Mouse (Mus musculus) limb, embryonic 10.5 days (tissue): ENCODE measurements around the gene Scarb1. TPM values are rescaled to one million over a fixed set of nuclear protein-coding genes. Genes with fewer than 3 reads are reported as not detected.
"Not testable (repeated sequence)": the region's sequence is repeated elsewhere in the genome, so short reads cannot be mapped to it uniquely, and the experiment has no call there.

Experiments used
- DNase-seq: peaks from one replicate; pipeline ENCODE4 v3.0.0-alpha.2; 2017; ENCODE audit warnings: low spot score
- H3K27ac ChIP-seq: fragments of 300-500 bp; sonication (generic); 2 replicates; pipeline ENCODE4 v1.5.1; 2016; ENCODE audit warnings: mild to moderate bottlenecking
- H3K27me3 ChIP-seq: fragments of 300-500 bp; sonication (generic); 2 replicates; pipeline ENCODE4 v1.6.1; 2016; ENCODE audit warnings: low read depth, mild to moderate bottlenecking; ENCODE audit not compliant: poor library complexity, severe bottlenecking
- H3K36me3 ChIP-seq: fragments of 300-500 bp; sonication (generic); 2 replicates; pipeline ENCODE4 v1.6.1; 2016; ENCODE audit warnings: mild to moderate bottlenecking, moderate library complexity
- H3K4me1 ChIP-seq: fragments of 300-500 bp; sonication (generic); 2 replicates; pipeline ENCODE4 v1.6.1; 2016
- H3K4me3 ChIP-seq: fragments of 300-500 bp; sonication (generic); 2 replicates; pipeline ENCODE4 v1.5.1; 2016; ENCODE audit warnings: mild to moderate bottlenecking, moderate library complexity
- H3K9me3 ChIP-seq: fragments of 300-500 bp; sonication (generic); replicated peaks from 2 replicates; pipeline ENCODE4 v1.6.1; 2016; ENCODE audit warnings: mild to moderate bottlenecking
- WGBS: fragments of 180-500 bp; shearing (Covaris S2); methylation state at CpG from one replicate; pipeline ENCODE4 v1.1.7; 2016; 5-methylcytosine and 5-hydroxymethylcytosine counted together
- polyA plus RNA-seq: library from polyadenylated mRNA; unstranded; fragments of >200 nt; fragmentation: Nextera tagmentation; extraction: Ambion mirVana; gene quantifications from 2 replicates; pipeline ENCODE4 v1.2.1, GENCODE M21; 2016

The Scarb1 gene
- polyA plus RNA-seq = 43.5 and 45.2 TPM in 2 replicates

GRCm38 (mm10) chr5:125340547-125341262 lies at the start of gene Scarb1:
Gene Scarb1 (minus strand): TSS chr5:125341094.
- Histone ChIP-seq H3K27me3 (peaks cover 10% of the 10 kb centered on the region), H3K4me3 (peak within 1 kb of the TSS; percentile 85), H3K4me1 (peaks cover 28% of the 10 kb centered on the region), H3K36me3 (no peaks in the 10 kb centered on the region), H3K27ac (peak within 1 kb of the TSS; percentile 87), H3K9me3 (no peaks in the 10 kb centered on the region)
- 1% methylated on average over 42 of the region's 42 CpGs for WGBS
- DNase-seq = peak; percentile 93

- Histone ChIP-seq H3K27ac (peak within 1 kb of the TSS; percentile 100), H3K9me3 (no peaks in the 10 kb centered on the region), H3K4me3 (peak within 1 kb of the TSS; percentile 87), H3K36me3 (peaks cover 25% of the 10 kb centered on the region), H3K27me3 (no peaks in the 10 kb centered on the region), H3K4me1 (peaks cover 33% of the 10 kb centered on the region)
- DNase-seq = peak; percentile 94
- WGBS = 2% methylated on average over 69 of the region's 69 CpGs
Measured at GRCm38 (mm10) chr5:125389579-125390441, 48.9 kb upstream of the Scarb1 start, which contains the start of gene Ubc. Gene Ubc (minus strand): TSS chr5:125390202.

- peak within 1 kb of the TSS; percentile 100 for H3K27ac ChIP-seq
- no peaks in the 10 kb centered on the region for H3K27me3 ChIP-seq
- DNase-seq = peak; percentile 88
- peaks cover 31% of the 10 kb centered on the region for H3K36me3 ChIP-seq
- H3K4me1 ChIP-seq = peaks cover 26% of the 10 kb centered on the region
- H3K4me3 ChIP-seq = peak within 1 kb of the TSS; percentile 87
- no peaks in the 10 kb centered on the region for H3K9me3 ChIP-seq
- under 1% methylated on average over 41 of the region's 41 CpGs for WGBS
Measured at GRCm38 (mm10) chr5:125389131-125389578, 48.3 kb upstream of the Scarb1 start, which contains the start of gene Gm10382. Gene Gm10382 (plus strand): TSS chr5:125389322.

- H3K4me3 ChIP-seq = peak overlapping the region; percentile 87
- no peak for DNase-seq
- H3K27ac ChIP-seq = peak overlapping the region; percentile 100
- 34% methylated on average over 13 of the region's 13 CpGs for WGBS
- H3K27me3 ChIP-seq = no peaks in the 10 kb centered on the region
- H3K36me3 ChIP-seq = peaks cover 38% of the 10 kb centered on the region
- no peaks in the 10 kb centered on the region for H3K9me3 ChIP-seq
- H3K4me1 ChIP-seq = peaks cover 20% of the 10 kb centered on the region
Measured at GRCm38 (mm10) chr5:125388358-125389092, 47.6 kb upstream of the Scarb1 start.

GRCm38 (mm10) chr5:125387295-125387694 lies 46.4 kb upstream of the Scarb1 start:
- not testable (repeated sequence) for H3K4me1 ChIP-seq, H3K27me3 ChIP-seq, H3K27ac ChIP-seq, H3K9me3 ChIP-seq, H3K4me3 ChIP-seq, DNase-seq
- H3K36me3 ChIP-seq = peaks cover 38% of the 10 kb centered on the region
- WGBS = 92% methylated on average over 5 of the region's 6 CpGs

- H3K27ac ChIP-seq = no peak overlapping the region
- WGBS = 88% methylated on average over 8 of the region's 8 CpGs
- H3K9me3 ChIP-seq = no peaks in the 10 kb centered on the region
- no peak for DNase-seq
- H3K36me3 ChIP-seq = peaks cover 38% of the 10 kb centered on the region
- H3K27me3 ChIP-seq = no peaks in the 10 kb centered on the region
- H3K4me1 ChIP-seq = peaks cover 8% of the 10 kb centered on the region
- H3K4me3 ChIP-seq = no peak overlapping the region
Measured at GRCm38 (mm10) chr5:125385215-125385940, 44.5 kb upstream of the Scarb1 start.

- no peak overlapping the region for H3K27ac ChIP-seq
- no peaks in the 10 kb centered on the region for H3K9me3 ChIP-seq
- 84% methylated on average over 2 of the region's 2 CpGs for WGBS
- peaks cover 38% of the 10 kb centered on the region for H3K36me3 ChIP-seq
- no peak overlapping the region for H3K4me3 ChIP-seq
- no peaks in the 10 kb centered on the region for H3K27me3 ChIP-seq
- DNase-seq = no peak
- H3K4me1 ChIP-seq = peaks cover 6% of the 10 kb centered on the region
Measured at GRCm38 (mm10) chr5:125384512-125385214, 43.8 kb upstream of the Scarb1 start.

GRCm38 (mm10) chr5:125383637-125384420 lies 42.9 kb upstream of the Scarb1 start:
- Histone ChIP-seq H3K4me1 (peaks cover 6% of the 10 kb centered on the region), H3K36me3 (peaks cover 38% of the 10 kb centered on the region), H3K4me3 (no peak overlapping the region), H3K27me3 (no peaks in the 10 kb centered on the region), H3K9me3 (no peaks in the 10 kb centered on the region), H3K27ac (no peak overlapping the region)
- WGBS = 83% methylated on average over 3 of the region's 3 CpGs
- DNase-seq = no peak

GRCm38 (mm10) chr5:125382673-125383558 lies 42.0 kb upstream of the Scarb1 start:
- Histone ChIP-seq H3K36me3 (peaks cover 29% of the 10 kb centered on the region), H3K27ac (no peak overlapping the region), H3K27me3 (no peaks in the 10 kb centered on the region), H3K9me3 (no peaks in the 10 kb centered on the region), H3K4me1 (no peaks in the 10 kb centered on the region), H3K4me3 (no peak overlapping the region)
- 57% methylated on average over 6 of the region's 6 CpGs for WGBS
- no peak for DNase-seq

GRCm38 (mm10) chr5:125381954-125382672 lies 41.2 kb upstream of the Scarb1 start:
- Histone ChIP-seq H3K27ac (no peak overlapping the region), H3K9me3 (no peaks in the 10 kb centered on the region), H3K4me1 (no peaks in the 10 kb centered on the region), H3K27me3 (no peaks in the 10 kb centered on the region), H3K4me3 (no peak overlapping the region), H3K36me3 (peaks cover 27% of the 10 kb centered on the region)
- WGBS = 86% methylated on average over 5 of the region's 5 CpGs
- DNase-seq = no peak
